Mouse (Mus musculus) spleen, adult 2 months (tissue): ENCODE data around the gene Cacna1e.

Source experiments
- CTCF ChIP-seq: fragments of 200-500 bp; IDR thresholded peaks from 2 replicates; pipeline ENCODE4 v1.5.1; 2011; ENCODE audit warnings: mild to moderate bottlenecking, inconsistent platforms; ENCODE audit not compliant: insufficient read depth, insufficient read length, insufficient replicate concordance; ENCODE audit errors: extremely low read depth
- POLR2A ChIP-seq: fragments of 200-500 bp; IDR thresholded peaks from 2 replicates; pipeline ENCODE4 v1.6.1; 2011; ENCODE audit warnings: low read depth, low read length, inconsistent platforms

GRCm38 (mm10) chr1:154677677-154678076 is 206.6 kb downstream of the Cacna1e start:
- TF ChIP-seq CTCF (no peak), POLR2A (no peak)
